29 mouse cellular contexts compared by ENCODE assay signal in the genomic region with DNA sequence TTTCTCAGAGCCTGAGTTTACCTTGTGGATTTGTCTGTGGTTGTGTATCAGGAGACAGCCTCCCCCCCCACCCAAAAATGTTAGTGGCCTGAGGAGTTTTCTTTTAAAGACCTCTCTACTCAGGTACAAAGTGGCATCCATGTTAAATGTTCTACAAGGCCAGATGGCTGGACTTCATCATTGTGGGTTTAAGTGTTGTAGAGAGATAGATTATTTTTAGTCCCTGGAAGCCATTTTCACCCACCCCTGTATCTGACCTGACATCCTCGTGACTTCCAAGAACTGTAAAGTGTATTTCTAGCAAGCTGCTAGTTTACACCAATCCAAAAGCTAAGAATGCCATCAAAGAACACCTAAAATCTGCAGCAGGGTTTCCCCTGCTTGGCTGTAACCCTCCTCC. TPM values are rescaled to one million over a fixed set of nuclear protein-coding genes. Genes with fewer than 3 reads are reported as not detected.
"Had no signal": no experiment of that assay in that cellular context is flagged by ENCODE, and none has a peak within 500 bp of the region (broad histone marks: within the 10 kb centered on the region; RNA-seq: fewer than 3 reads in every experiment).

No protein-coding gene starts in this region.

- ATAC-seq: hindbrain, embryonic 16.5 days; inflammation-experienced regulatory T-cells, adult 6 months; intestine, embryonic 15.5 days; intestine, postnatal 0 days; liver, postnatal 0 days had no signal

- H3K4me2 ChIP-seq: hindbrain, embryonic 12.5 days; hindbrain, embryonic 14.5 days; intestine, embryonic 15.5 days; limb, embryonic 12.5 days; liver, embryonic 11.5 days; liver, embryonic 13.5 days; liver, embryonic 15.5 days had no signal

- DNase-seq: gastrocnemius, adult 2 months; gastrocnemius, postnatal 10 days; gastrocnemius, postnatal 25 days; heart, adult 18-20 months; heart, postnatal 10 days; heart, postnatal 36 days; kidney, adult 18-20 months; kidney, adult 8-10 months; kidney, postnatal 10 days; kidney, postnatal 25 days; kidney, postnatal 4 days; layer of hippocampus, adult 9-11 months; liver; liver, embryonic 13.5 days; liver, postnatal 0 days had no signal

- H3K9me3 ChIP-seq: heart, embryonic 10.5 days; hindbrain, embryonic 10.5 days; hindbrain, embryonic 12.5 days; intestine, embryonic 15.5 days; limb, embryonic 10.5 days; limb, embryonic 12.5 days; liver, embryonic 13.5 days; liver, embryonic 15.5 days had no signal

- H3K36me3 ChIP-seq: heart, embryonic 10.5 days; hindbrain, embryonic 10.5 days; hindbrain, embryonic 12.5 days; intestine, embryonic 15.5 days; limb, embryonic 10.5 days; limb, embryonic 12.5 days; liver, embryonic 13.5 days; liver, embryonic 15.5 days had no signal

- H3K9ac ChIP-seq: hindbrain, embryonic 12.5 days; hindbrain, embryonic 14.5 days; intestine, embryonic 15.5 days; limb, embryonic 12.5 days; liver, embryonic 13.5 days; liver, embryonic 15.5 days; liver, postnatal 0 days had no signal

- H3K4me1 ChIP-seq: hindbrain, embryonic 12.5 days; intestine, embryonic 15.5 days; liver, embryonic 13.5 days; liver, embryonic 15.5 days had no signal

- H3K4me3 ChIP-seq: gastrocnemius, adult 2 months; heart, embryonic 10.5 days; hindbrain, embryonic 10.5 days; hindbrain, embryonic 12.5 days; intestine, embryonic 15.5 days; left cerebral cortex, adult 2 months; limb, embryonic 10.5 days; limb, embryonic 12.5 days; liver, embryonic 13.5 days; liver, embryonic 15.5 days had no signal

- H3K27me3 ChIP-seq: hindbrain, embryonic 12.5 days; intestine, embryonic 15.5 days; limb, embryonic 12.5 days; liver, embryonic 13.5 days; liver, embryonic 15.5 days had no signal

- H3K27ac ChIP-seq: gastrocnemius, adult 2 months; heart, embryonic 10.5 days; hindbrain, embryonic 10.5 days; hindbrain, embryonic 12.5 days; hindbrain, embryonic 14.5 days; intestine, embryonic 15.5 days; left cerebral cortex, adult 2 months; limb, embryonic 10.5 days; limb, embryonic 12.5 days; liver, embryonic 13.5 days; liver, embryonic 15.5 days had no signal

RNA-seq across cellular contexts. Expression of gene Pxdn, which starts 6.8 kb away (rescaled TPM):
- total RNA-seq: granulocyte monocyte progenitor cell, adult 5-6 weeks had no signal
- polyA plus RNA-seq: inflammation-experienced regulatory T-cells, adult 6 months had no signal
